Mouse (Mus musculus) liver, embryonic 14.5 days (tissue): ENCODE data around the gene Phyh. TPM values are rescaled to one million over a fixed set of nuclear protein-coding genes. Genes with fewer than 3 reads are reported as not detected.
A peak's percentile ranks its signal among the peaks of the same experiment; 100 is the strongest.

Experiments
- ATAC-seq: fragments of 200-750 bp; cut with Nextera tagmentation; 2 replicates; pipeline ENCODE4 v1.8.0; 2017; ENCODE audit warnings: moderate number of reproducible peaks, mild to moderate bottlenecking, moderate library complexity; ENCODE audit not compliant: insufficient read depth
- DNase-seq, 3 experiments: peaks; one replicate each; pipeline ENCODE4 v3.0.0-alpha.2; 2012 to 2013; ENCODE audit warnings: low read depth in 3 of 3, low spot score in 3 of 3
- H3K27ac ChIP-seq: fragments of 300-500 bp; sonication (generic); 2 replicates; pipeline ENCODE4 v1.5.1; 2014; ENCODE audit warnings: moderate library complexity, mild to moderate bottlenecking, control low read depth, inconsistent platforms
- H3K27me3 ChIP-seq: fragments of 300-500 bp; sonication (generic); 2 replicates; pipeline ENCODE4 v1.6.1; 2014; ENCODE audit warnings: mild to moderate bottlenecking, low read length, moderate library complexity; ENCODE audit not compliant: control insufficient read depth, insufficient read depth
- H3K36me3 ChIP-seq: fragments of 300-500 bp; sonication (generic); replicated peaks from 2 replicates; pipeline ENCODE4 v1.6.1; 2014; ENCODE audit warnings: low read depth; ENCODE audit not compliant: control insufficient read depth, insufficient read depth
- H3K4me1 ChIP-seq, 2 experiments: fragments of 200-500 bp in 1 of 2; fragments of 300-500 bp in 1 of 2; sonication (generic) in 1 of 2; replicated peaks; 2 replicates each; pipeline ENCODE4 v1.6.1; 2012 to 2014; ENCODE audit warnings: antibody characterized with exemption in 1 of 2, inconsistent platforms in 1 of 2, low read length in 1 of 2; ENCODE audit not compliant: control insufficient read depth in 2 of 2, insufficient read depth in 2 of 2
- H3K4me2 ChIP-seq: fragments of 300-500 bp; sonication (generic); 2 replicates; pipeline ENCODE4 v1.6.1; 2014; ENCODE audit warnings: low read depth, mild to moderate bottlenecking, control low read depth, moderate library complexity
- H3K4me3 ChIP-seq, 2 experiments: fragments of 200-500 bp in 1 of 2; fragments of 300-500 bp in 1 of 2; sonication (generic) in 1 of 2; 2 replicates each; pipeline ENCODE4 v1.5.1; 2012 to 2014; ENCODE audit warnings: low read depth in 2 of 2, low read length in 2 of 2, mild to moderate bottlenecking in 2 of 2, control low read depth in 1 of 2, inconsistent platforms in 1 of 2, moderate library complexity in 1 of 2; ENCODE audit not compliant: insufficient read depth in 1 of 2
- H3K9ac ChIP-seq: fragments of 300-500 bp; sonication (generic); replicated peaks from 2 replicates; pipeline ENCODE4 v1.6.1; 2014; ENCODE audit warnings: mild to moderate bottlenecking, control low read depth, moderate library complexity
- H3K9me3 ChIP-seq: fragments of 300-500 bp; sonication (generic); 2 replicates; pipeline ENCODE4 v1.6.1; 2016; ENCODE audit warnings: low read length, mixed read lengths; ENCODE audit not compliant: control insufficient read depth
- CTCF ChIP-seq: IDR thresholded peaks from 2 replicates; pipeline ENCODE4 v1.5.1; 2016; ENCODE audit warnings: antibody characterized with exemption, low read depth, control low read depth
- EP300 ChIP-seq: IDR thresholded peaks from 2 replicates; pipeline ENCODE4 v1.6.1; 2016; ENCODE audit warnings: antibody characterized with exemption, low read depth
- WGBS: fragments of 180-500 bp; shearing (Covaris S2); extraction: QIAGEN DNeasy Blood & Tissue Kit; methylation state at CpG from one replicate; pipeline ENCODE4 v1.1.7; 2014; ENCODE audit not compliant: insufficient replicate concordance; 5-methylcytosine and 5-hydroxymethylcytosine counted together
- polyA plus RNA-seq, 2 experiments: library from polyadenylated mRNA; depleted of rRNA in 1 of 2; stranded (reverse) in 1 of 2; unstranded in 1 of 2; fragments of >200 nt; fragmentation: Nextera tagmentation in 1 of 2; extraction: Ambion mirVana in 1 of 2; gene quantifications; 2 replicates each; pipeline versions ENCODE4 v1.2.1 to v1.2.3; 2012 to 2014

The Phyh gene
- polyA plus RNA-seq, 2 experiments, result 38.8 to 63.8 TPM

GRCm38 (mm10) chr2:4907120-4907519 is 11.7 kb upstream of the Phyh start:
- Histone ChIP-seq H3K27ac (no peak overlapping the region), H3K36me3 (peaks cover 30% of the 10 kb centered on the region), H3K4me1 (peaks cover 0 to 4% of the 10 kb centered on the region in 2 experiments; a peak in 1 of 4 replicates), H3K27me3 (no peaks in the 10 kb centered on the region), H3K9me3 (no peaks in the 10 kb centered on the region), H3K4me2 (no peak overlapping the region), H3K4me3 (no peak overlapping the region), H3K9ac (no peak overlapping the region)
- no peak for TF ChIP-seq EP300
- TF ChIP-seq CTCF, result no peak
- DNase-seq, result no peak
- 87% methylated on average over 6 of the region's 6 CpGs for WGBS
- ATAC-seq, result no peak

GRCm38 (mm10) chr2:4907916-4908315 is 10.9 kb upstream of the Phyh start:
- no peak overlapping the region for H3K4me2 ChIP-seq
- WGBS, result 35% methylated on average over 7 of the region's 7 CpGs

GRCm38 (mm10) chr2:4908771-4909315 is 10.0 kb upstream of the Phyh start:
- ATAC-seq (no peak), DNase-seq (no peak)
- Histone ChIP-seq H3K36me3 (peaks cover 30% of the 10 kb centered on the region), H3K27ac (no peak overlapping the region), H3K27me3 (no peaks in the 10 kb centered on the region), H3K9me3 (no peaks in the 10 kb centered on the region), H3K4me2 (no peak overlapping the region), H3K4me3 (no peak overlapping the region), H3K4me1 (peaks cover 0 to 4% of the 10 kb centered on the region in 2 experiments; a peak in 1 of 4 replicates), H3K9ac (no peak overlapping the region)
- no peak for TF ChIP-seq CTCF
- no peak for TF ChIP-seq EP300
- 91% methylated on average over 3 of the region's 3 CpGs for WGBS

More at GRCm38 (mm10) chr2:4907916-4908315, 10.9 kb upstream of the Phyh start:
- Histone ChIP-seq H3K4me1 (peaks cover 0 to 4% of the 10 kb centered on the region in 2 experiments; a peak in 1 of 4 replicates), H3K27ac (no peak overlapping the region), H3K27me3 (no peaks in the 10 kb centered on the region), H3K4me3 (no peak overlapping the region), H3K9ac (no peak overlapping the region), H3K36me3 (peaks cover 30% of the 10 kb centered on the region), H3K9me3 (no peaks in the 10 kb centered on the region)
- peak in 1 of 3 experiments; percentile 24 for DNase-seq
- ATAC-seq, result no peak
- no peak for TF ChIP-seq CTCF
- TF ChIP-seq EP300, result peak; percentile 55

GRCm38 (mm10) chr2:4909909-4910308 is 8.9 kb upstream of the Phyh start:
- TF ChIP-seq CTCF (no peak), EP300 (no peak)
- no peak overlapping the region for H3K27ac ChIP-seq
- DNase-seq, result no peak
- no peak for ATAC-seq
- peaks cover 0 to 4% of the 10 kb centered on the region in 2 experiments; a peak in 1 of 4 replicates for H3K4me1 ChIP-seq
- no peaks in the 10 kb centered on the region for H3K9me3 ChIP-seq
- H3K36me3 ChIP-seq, result peaks cover 28% of the 10 kb centered on the region
- H3K9ac ChIP-seq, result no peak overlapping the region
- H3K27me3 ChIP-seq, result no peaks in the 10 kb centered on the region
- no peak overlapping the region for H3K4me2 ChIP-seq
- no peak overlapping the region for H3K4me3 ChIP-seq
- WGBS, result 67% methylated on average over 6 of the region's 6 CpGs

GRCm38 (mm10) chr2:4910521-4910920 is 8.3 kb upstream of the Phyh start:
- Histone ChIP-seq H3K4me2 (no peak overlapping the region), H3K9ac (no peak overlapping the region), H3K36me3 (peaks cover 22% of the 10 kb centered on the region), H3K27me3 (no peaks in the 10 kb centered on the region), H3K4me1 (peaks cover 0 to 4% of the 10 kb centered on the region in 2 experiments; a peak in 1 of 4 replicates), H3K9me3 (no peaks in the 10 kb centered on the region), H3K4me3 (no peak overlapping the region), H3K27ac (no peak overlapping the region)
- TF ChIP-seq CTCF (no peak), EP300 (no peak)
- DNase-seq, result no peak
- ATAC-seq, result no peak
- WGBS, result 67% methylated on average over 4 of the region's 4 CpGs
